Mouse (Mus musculus) limb, embryonic 14.5 days (tissue): ENCODE results near the gene Selenop. TPM values are rescaled to one million over a fixed set of nuclear protein-coding genes. Genes with fewer than 3 reads are reported as not detected.

Experiments
- ATAC-seq: fragments of 200-750 bp; cut with Nextera tagmentation; 2 replicates; pipeline ENCODE4 v1.8.0; 2017; ENCODE audit warnings: low read depth, moderate number of reproducible peaks, moderate TSS enrichment; ENCODE audit not compliant: low FRiP score
- DNase-seq: peaks from one replicate; pipeline ENCODE4 v3.0.0-alpha.2; 2015; ENCODE audit warnings: low spot score
- H3K27ac ChIP-seq: fragments of 300-500 bp; sonication (generic); replicated peaks from 2 replicates; pipeline ENCODE4 v1.5.1; 2014; ENCODE audit warnings: low read depth, mild to moderate bottlenecking, low read length, moderate library complexity, mixed read lengths
- H3K27me3 ChIP-seq: fragments of 300-500 bp; sonication (generic); 2 replicates; pipeline ENCODE4 v1.6.1; 2014; ENCODE audit warnings: low read length, mixed read lengths; ENCODE audit not compliant: control insufficient read depth, insufficient read depth
- H3K36me3 ChIP-seq: fragments of 300-500 bp; sonication (generic); 2 replicates; pipeline ENCODE4 v1.6.1; 2014; ENCODE audit warnings: mild to moderate bottlenecking, low read length, moderate library complexity, mixed read lengths; ENCODE audit not compliant: control insufficient read depth, insufficient read depth
- H3K4me1 ChIP-seq: fragments of 300-500 bp; sonication (generic); 2 replicates; pipeline ENCODE4 v1.6.1; 2014; ENCODE audit warnings: antibody characterized with exemption, low read length, mixed read lengths; ENCODE audit not compliant: control insufficient read depth, insufficient read depth
- H3K4me2 ChIP-seq: fragments of 300-500 bp; sonication (generic); replicated peaks from 2 replicates; pipeline ENCODE4 v1.6.1; 2014; ENCODE audit warnings: low read depth, mild to moderate bottlenecking, low read length, moderate library complexity; ENCODE audit not compliant: severe bottlenecking
- H3K4me3 ChIP-seq: fragments of 300-500 bp; sonication (generic); replicated peaks from 2 replicates; pipeline ENCODE4 v1.5.1; 2014; ENCODE audit warnings: low read length
- H3K9ac ChIP-seq: fragments of 300-500 bp; sonication (generic); 2 replicates; pipeline ENCODE4 v1.6.1; 2014; ENCODE audit warnings: mild to moderate bottlenecking, low read depth, low read length, moderate library complexity; ENCODE audit not compliant: severe bottlenecking
- H3K9me3 ChIP-seq: fragments of 300-500 bp; sonication (generic); 2 replicates; pipeline ENCODE4 v1.6.1; 2016; ENCODE audit warnings: low read length; ENCODE audit not compliant: control insufficient read depth
- POLR2A ChIP-seq: fragments of 200-500 bp; IDR thresholded peaks from 2 replicates; pipeline ENCODE4 v1.8.0; 2012; ENCODE audit warnings: inconsistent platforms, mild to moderate bottlenecking, moderate library complexity, borderline replicate concordance; ENCODE audit not compliant: insufficient read depth, insufficient read length; ENCODE audit errors: extremely low read depth
- WGBS: fragments of 180-500 bp; shearing (Covaris S2); extraction: QIAGEN DNeasy Blood & Tissue Kit; methylation state at CpG from one replicate; pipeline ENCODE4 v1.1.7; 2014; 5-methylcytosine and 5-hydroxymethylcytosine counted together
- polyA plus RNA-seq, 2 experiments: library from polyadenylated mRNA; depleted of rRNA in 1 of 2; stranded (reverse) in 1 of 2; unstranded in 1 of 2; fragments of >200 nt; fragmentation: Nextera tagmentation in 1 of 2; extraction: Ambion mirVana in 1 of 2; gene quantifications; 2 replicates each; pipeline versions ENCODE4 v1.2.1 to v1.2.3; 2012 to 2014

Selenop gene
- polyA plus RNA-seq, 2 experiments = 99.2 to 174 TPM

DNA sequence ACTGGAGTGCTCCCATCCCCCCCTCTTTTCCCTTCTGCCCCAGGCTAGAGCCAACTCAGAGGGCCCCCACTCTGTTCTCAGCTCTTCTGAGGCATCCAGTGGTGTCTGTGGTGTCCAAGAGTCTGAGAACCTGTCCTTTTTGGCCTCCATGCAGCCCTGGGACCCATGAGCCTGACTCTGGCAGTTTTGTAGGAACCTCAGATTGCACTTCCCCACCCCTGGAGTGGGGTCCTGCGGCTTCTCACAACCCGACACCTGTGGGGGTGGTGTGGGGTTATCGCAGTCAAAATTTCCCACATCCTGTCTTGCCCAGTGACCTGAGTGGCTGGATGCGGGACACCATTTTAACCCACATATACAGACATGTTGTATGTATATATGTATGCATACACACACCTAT is 4.1 kb upstream of the Selenop start:
- H3K4me2 ChIP-seq = no peak overlapping the region
- no peak overlapping the region for H3K27ac ChIP-seq
- WGBS = 84% methylated on average over 4 of the region's 4 CpGs
- no peak overlapping the region for H3K9ac ChIP-seq
- no peak overlapping the region for H3K4me3 ChIP-seq
- H3K36me3 ChIP-seq = no peaks in the 10 kb centered on the region
- no peaks in the 10 kb centered on the region for H3K9me3 ChIP-seq
- DNase-seq = no peak
- ATAC-seq = no peak
- H3K27me3 ChIP-seq = no peaks in the 10 kb centered on the region
- TF ChIP-seq POLR2A = no peak
- H3K4me1 ChIP-seq = 0 out of 2 replicates have a peak, but pooled peaks cover 4% of the 10 kb centered on the region

DNA sequence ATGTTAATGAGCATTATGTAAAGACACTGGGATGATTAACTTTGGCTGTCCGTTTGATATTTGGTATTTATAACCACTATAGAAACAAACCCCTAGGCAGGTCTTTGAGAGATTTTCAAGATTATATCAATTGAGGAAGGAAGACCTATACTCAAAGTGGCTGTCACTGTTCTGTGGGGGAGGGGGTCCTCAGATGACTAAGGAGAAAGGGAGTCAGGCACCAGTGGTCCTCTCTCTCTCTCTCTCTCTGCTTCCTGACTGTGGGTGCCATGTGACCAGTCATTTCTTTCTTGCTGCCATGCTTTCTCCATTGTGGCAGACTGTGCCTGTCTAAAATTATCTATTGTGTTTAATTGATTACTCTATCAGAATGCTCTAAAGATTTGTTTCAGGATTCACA is 3.5 kb upstream of the Selenop start:
- WGBS = 90% methylated on average over 1 of the region's 1 CpGs
- ATAC-seq (no peak), DNase-seq (no peak)
- TF ChIP-seq POLR2A = no peak
- Histone ChIP-seq H3K4me2 (no peak overlapping the region), H3K36me3 (no peaks in the 10 kb centered on the region), H3K27me3 (no peaks in the 10 kb centered on the region), H3K4me1 (peaks cover 9% of the 10 kb centered on the region), H3K4me3 (no peak overlapping the region), H3K27ac (no peak overlapping the region), H3K9me3 (no peaks in the 10 kb centered on the region), H3K9ac (no peak overlapping the region)

DNA sequence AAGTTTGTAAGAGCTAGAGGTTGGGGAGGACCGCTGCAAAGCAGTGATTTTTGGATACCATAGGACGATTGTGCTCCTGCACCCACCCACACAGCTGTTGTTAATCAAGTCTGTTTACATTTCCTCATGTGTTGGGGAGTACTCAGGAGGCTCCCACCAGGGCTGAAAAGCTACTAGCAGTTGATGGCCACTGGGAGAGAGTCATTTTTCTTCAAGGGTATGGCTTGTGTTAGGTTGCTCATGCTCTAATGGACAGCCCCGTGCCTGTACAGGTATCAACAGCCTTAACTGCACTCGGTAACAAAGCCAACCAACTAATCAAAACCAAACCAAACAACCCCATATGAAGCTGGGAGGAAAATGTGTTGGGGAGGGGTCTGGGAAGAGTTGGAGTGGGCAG is 1.1 kb downstream of the Selenop start:
- no peak for TF ChIP-seq POLR2A
- H3K4me2 ChIP-seq = no peak overlapping the region
- H3K4me3 ChIP-seq = no peak overlapping the region
- H3K27me3 ChIP-seq = no peaks in the 10 kb centered on the region
- WGBS = 25% methylated on average over 4 of the region's 4 CpGs
- no peaks in the 10 kb centered on the region for H3K9me3 ChIP-seq
- H3K27ac ChIP-seq = 0 out of 2 replicates have a peak overlapping the region, but pooled peaks have one; percentile 87
- peaks cover 14% of the 10 kb centered on the region for H3K4me1 ChIP-seq
- DNase-seq = peak; percentile 20
- ATAC-seq = peak; percentile 13; the same call in 1 of the 2 replicates
- H3K9ac ChIP-seq = no peak overlapping the region
- H3K36me3 ChIP-seq = no peaks in the 10 kb centered on the region

DNA sequence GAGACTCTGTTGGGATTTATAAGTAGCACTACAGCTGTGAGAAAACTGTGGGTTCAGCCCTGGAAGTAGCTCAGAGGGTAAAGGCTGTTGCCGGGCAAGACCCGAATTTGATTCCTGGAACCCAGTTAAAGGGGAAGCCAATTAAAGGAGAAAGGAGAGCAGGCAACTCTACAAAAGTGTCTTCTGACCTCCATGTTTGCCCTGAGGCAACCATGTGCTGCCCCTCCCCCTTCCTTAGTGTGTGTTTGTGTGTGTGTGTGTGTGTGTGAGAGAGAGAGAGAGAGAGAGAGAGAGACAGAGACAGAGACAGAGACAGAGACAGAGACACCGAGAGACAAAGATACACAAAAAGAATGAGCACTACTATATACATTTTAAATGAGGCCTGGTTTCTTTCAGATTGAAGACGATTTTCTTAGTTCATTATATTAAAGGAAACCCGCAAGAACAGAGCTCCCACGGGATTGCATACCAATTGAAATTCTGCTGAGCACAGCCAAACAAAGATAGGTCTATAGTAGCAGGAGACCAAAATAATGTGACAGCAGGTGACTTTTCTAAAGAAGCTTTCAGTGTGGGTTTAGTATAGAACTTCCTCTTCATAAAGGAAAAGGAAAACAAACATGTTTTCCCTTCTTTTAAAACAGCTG is 1.8 kb downstream of the Selenop start:
- Histone ChIP-seq H3K36me3 (no peaks in the 10 kb centered on the region), H3K27ac (peak overlapping the region; percentile 87), H3K27me3 (no peaks in the 10 kb centered on the region), H3K4me1 (peaks cover 14% of the 10 kb centered on the region), H3K4me3 (peak overlapping the region; percentile 42), H3K4me2 (peak overlapping the region; percentile 54), H3K9me3 (no peaks in the 10 kb centered on the region), H3K9ac (0 out of 2 replicates have a peak overlapping the region, but pooled peaks have one; percentile 64)
- TF ChIP-seq POLR2A = no peak
- WGBS = 13% methylated on average over 6 of the region's 6 CpGs
- DNase-seq (peak; percentile 72), ATAC-seq (peak; percentile 39; the same call in 1 of the 2 replicates)

DNA sequence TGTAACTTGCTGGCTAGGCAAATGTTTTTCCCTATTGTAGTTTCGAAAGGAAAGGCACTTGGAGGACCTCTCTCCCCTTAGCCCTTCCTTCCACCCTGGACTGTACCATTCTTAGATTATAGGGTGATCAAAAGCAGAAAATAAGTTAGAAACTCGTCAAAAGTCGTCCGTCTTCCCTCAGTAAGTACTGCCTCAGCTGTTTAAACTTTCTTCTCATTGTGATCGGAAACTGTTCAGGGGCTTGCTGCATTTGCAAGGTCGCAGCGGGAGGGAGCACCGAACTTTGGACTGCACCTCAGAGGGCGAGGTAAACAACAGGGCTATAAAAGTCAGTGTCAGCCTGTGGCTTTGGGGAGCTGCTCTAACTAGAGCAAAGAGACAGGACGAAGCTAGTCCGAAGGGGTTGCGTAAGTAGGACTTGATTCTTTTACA is 2.3 kb downstream of the Selenop start:
- peaks cover 14% of the 10 kb centered on the region for H3K4me1 ChIP-seq
- peak overlapping the region; percentile 54 for H3K4me2 ChIP-seq
- peak overlapping the region; percentile 64 for H3K9ac ChIP-seq
- WGBS = 2% methylated on average over 12 of the region's 12 CpGs
- ATAC-seq (peak; percentile 88), DNase-seq (peak; percentile 69)
- H3K36me3 ChIP-seq = no peaks in the 10 kb centered on the region
- no peaks in the 10 kb centered on the region for H3K9me3 ChIP-seq
- H3K27ac ChIP-seq = peak overlapping the region; percentile 87
- TF ChIP-seq POLR2A = peak; percentile 76; the same call in 1 of the 2 replicates
- H3K27me3 ChIP-seq = no peaks in the 10 kb centered on the region
- peak overlapping the region; percentile 42 for H3K4me3 ChIP-seq
